Mouse (Mus musculus): ENCODE data around the gene Pi4ka. TPM values are rescaled to one million over a fixed set of nuclear protein-coding genes. Genes with fewer than 3 reads are reported as not detected.

The Pi4ka gene
- total and polyA plus RNA-seq, 3 experiments: 40.5 to 149 (median 88.4) TPM

DNA sequence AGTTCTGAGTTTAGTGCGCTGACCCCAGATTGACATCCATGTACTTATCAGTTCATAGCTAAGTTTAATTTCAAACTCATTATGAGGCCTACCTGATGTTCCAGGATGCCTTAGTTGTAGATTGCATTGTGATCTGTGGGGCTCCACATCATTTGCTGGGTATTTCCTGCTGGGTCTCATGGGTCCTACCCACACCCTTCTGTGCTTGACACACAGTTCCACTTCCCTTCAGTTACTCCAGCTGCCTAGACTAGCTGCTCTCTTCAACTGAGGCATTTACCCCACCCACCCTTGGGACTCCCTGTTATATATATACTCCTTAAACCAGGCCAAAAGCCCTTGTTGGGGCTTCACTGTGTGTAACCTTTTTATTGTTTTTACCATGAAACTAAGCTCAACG, 2.9 kb upstream of the Pi4ka start:
- Histone ChIP-seq H3K9ac (ENCODE audit: insufficient read depth, low read depth) (peak overlapping the region; percentile 7), H3K4me1 (ENCODE audit: control insufficient read depth in 1 of 2, insufficient read depth in 2 of 2) (peaks cover 18 to 55% of the 10 kb centered on the region in 2 experiments), H3K9me3 (replicated peaks; ENCODE audit: low read length) (no peaks in the 10 kb centered on the region), H3K36me3 (replicated peaks in 1 of 2; ENCODE audit: control insufficient read depth in 1 of 2, insufficient read depth in 1 of 2, low read length in 1 of 2) (peaks cover 0 to 24% of the 10 kb centered on the region in 2 experiments), H3K4me3 (replicated peaks in 1 of 3; ENCODE audit: low read depth in 2 of 3, low read length in 2 of 3, poor library complexity in 1 of 3) (peak overlapping the region in 2 of 3 experiments; percentile 29 to 70), H3K27me3 (replicated peaks) (no peaks in the 10 kb centered on the region), H3K79me2 (replicated peaks; ENCODE audit: control insufficient read depth, extremely low read depth, insufficient read depth, poor library complexity, severe bottlenecking) (peaks cover 38% of the 10 kb centered on the region), H3K27ac (ENCODE audit: insufficient read depth, low read depth) (peak overlapping the region; percentile 82), H3K4me2 (ENCODE audit: insufficient read depth, low read depth, poor library complexity, severe bottlenecking) (peak overlapping the region; percentile 99)
- peak; percentile 87 for DNase-seq (ENCODE audit: extremely low read depth)
- in situ Hi-C loops (cut with MboI; ENCODE audit: low pct_ligation_motif_present, low pct_unique_long_range_greater_than_20kb, low sequenced_read_pairs) (loop anchor here (5.0 kb wide), 1 partner anchor 123 kb away; the partner anchor contains the start of gene Thap7), dilution Hi-C loops (cut with MboI; ENCODE audit: extremely low pct_ligation_motif_present, extremely low pct_unique_long_range_greater_than_20kb, low sequenced_read_pairs) (no loop called here)
- TF ChIP-seq MAX (IDR thresholded peaks at IDR 0.05; ENCODE audit: low read length) (peak; percentile 67), E2F4 (IDR thresholded peaks at IDR 0.05; ENCODE audit: insufficient replicate concordance, low read depth, low read length) (no peak), MXI1 (IDR thresholded peaks at IDR 0.05; ENCODE audit: low read depth, low read length) (peak; percentile 87), CHD2 (IDR thresholded peaks at IDR 0.05; ENCODE audit: low read length) (peak; percentile 55; the same call in 1 of the 2 replicates), IRF4 (IDR thresholded peaks at IDR 0.05; ENCODE audit: low read depth, low read length) (peak; percentile 92), JUN (IDR thresholded peaks at IDR 0.05; ENCODE audit: insufficient read depth, low read depth, low read length) (peak; percentile 23; the same call in 1 of the 2 replicates), ETS1 (conservative IDR thresholded peaks at IDR 0.05; ENCODE audit: low read depth, low read length) (peak; percentile 89), JUND (conservative IDR thresholded peaks at IDR 0.05; ENCODE audit: low read depth, low read length) (0 out of 2 replicates have a peak, but pooled peaks have one; percentile 4), USF2 (conservative IDR thresholded peaks at IDR 0.05; ENCODE audit: low read depth, low read length) (no peak), TBP (conservative IDR thresholded peaks at IDR 0.05; ENCODE audit: low read depth, low read length) (peak; percentile 55; the same call in 1 of the 2 replicates), CTCF (conservative IDR thresholded peaks at IDR 0.05 in 1 of 2, IDR thresholded peaks at IDR 0.05 in 1 of 2; ENCODE audit: low read depth in 2 of 2, low read length in 2 of 2) (no peak), MAZ (IDR thresholded peaks at IDR 0.05; ENCODE audit: low read depth, low read length) (peak; percentile 85), BHLHE40 (IDR thresholded peaks at IDR 0.05; ENCODE audit: low read depth, low read length) (0 out of 2 replicates have a peak, but pooled peaks have one; percentile 50), SMC3 (IDR thresholded peaks at IDR 0.05; ENCODE audit: low read depth, low read length) (no peak), ZKSCAN1 (IDR thresholded peaks at IDR 0.05; ENCODE audit: borderline replicate concordance, low read depth, low read length) (no peak), MEF2A (IDR thresholded peaks at IDR 0.05; ENCODE audit: borderline replicate concordance, low read depth, low read length) (peak; percentile 70), SIN3A (IDR thresholded peaks at IDR 0.05; ENCODE audit: low read length) (peak; percentile 92), ELF1 (IDR thresholded peaks at IDR 0.05; ENCODE audit: low read depth, low read length) (peak; percentile 64; the same call in 1 of the 2 replicates), EP300 (IDR thresholded peaks at IDR 0.05; ENCODE audit: low read length) (peak; percentile 92), TCF12 (IDR thresholded peaks at IDR 0.05; ENCODE audit: low read depth, low read length) (peak; percentile 79; the same call in 1 of the 2 replicates), MYC (IDR thresholded peaks at IDR 0.05; ENCODE audit: low read depth, low read length) (peak; percentile 71; the same call in 1 of the 2 replicates), ZMIZ1 (IDR thresholded peaks at IDR 0.05; ENCODE audit: low read depth, low read length) (peak; percentile 30)

Data from CH12.LX (cell line).